Mouse (Mus musculus) CH12.LX (cell line): ENCODE results near the gene Tvp23b. TPM values are rescaled to one million over a fixed set of nuclear protein-coding genes. Genes with fewer than 3 reads are reported as not detected.

Experiments
- DNase-seq: peaks from one replicate; pipeline ENCODE4 v3.0.0-alpha.2; 2013; ENCODE audit errors: extremely low read depth
- H3K27ac ChIP-seq: 2 replicates; pipeline ENCODE4 v1.5.1; 2012; ENCODE audit warnings: low read depth, mild to moderate bottlenecking, control low read depth, moderate library complexity; ENCODE audit not compliant: insufficient read depth
- H3K27me3 ChIP-seq: replicated peaks from 2 replicates; pipeline ENCODE3; 2012; ENCODE audit warnings: inconsistent platforms
- H3K36me3 ChIP-seq, 2 experiments: replicated peaks in 1 of 2; 2 replicates each; pipeline versions ENCODE3 to v1.6.1; 2012; ENCODE audit warnings: inconsistent platforms in 1 of 2, low read length in 1 of 2, mild to moderate bottlenecking in 1 of 2, mixed read lengths in 1 of 2, moderate library complexity in 1 of 2; ENCODE audit not compliant: control insufficient read depth in 1 of 2, insufficient read depth in 1 of 2
- H3K4me1 ChIP-seq, 2 experiments: 2 replicates each; pipeline ENCODE4 v1.6.1; 2012; ENCODE audit warnings: inconsistent platforms in 1 of 2, moderate library complexity in 1 of 2; ENCODE audit not compliant: insufficient read depth in 2 of 2, control insufficient read depth in 1 of 2
- H3K4me2 ChIP-seq: 2 replicates; pipeline ENCODE4 v1.6.1; 2012; ENCODE audit warnings: low read depth, mild to moderate bottlenecking, control low read depth; ENCODE audit not compliant: poor library complexity, insufficient read depth, severe bottlenecking
- H3K4me3 ChIP-seq, 3 experiments: fragments of 150-350 bp in 1 of 3; sonication (generic) in 1 of 3; replicated peaks in 1 of 3; 2 replicates each; pipeline versions ENCODE3 to v1.5.1; 2011 to 2012; ENCODE audit warnings: low read depth in 2 of 3, low read length in 2 of 3, mild to moderate bottlenecking in 2 of 3, moderate library complexity in 2 of 3, control low read depth in 1 of 3, improper control_type of control experiment in 1 of 3, inconsistent platforms in 1 of 3, mixed read lengths in 1 of 3; ENCODE audit not compliant: poor library complexity in 1 of 3
- H3K79me2 ChIP-seq: replicated peaks from 2 replicates; pipeline ENCODE4 v1.6.1; 2012; ENCODE audit warnings: mild to moderate bottlenecking, moderate library complexity; ENCODE audit not compliant: control insufficient read depth, poor library complexity, insufficient read depth, severe bottlenecking; ENCODE audit errors: extremely low read depth
- H3K9ac ChIP-seq: 2 replicates; pipeline ENCODE4 v1.6.1; 2012; ENCODE audit warnings: low read depth, mild to moderate bottlenecking, control low read depth, moderate library complexity; ENCODE audit not compliant: insufficient read depth
- H3K9me3 ChIP-seq: replicated peaks from 2 replicates; pipeline ENCODE3; 2012; ENCODE audit warnings: low read length, inconsistent platforms, mixed read lengths
- BHLHE40 ChIP-seq: IDR thresholded peaks from 2 replicates; pipeline ENCODE4 v1.6.1; 2011; ENCODE audit warnings: mild to moderate bottlenecking, low read depth, low read length, improper control_type of control experiment
- CHD1 ChIP-seq: IDR thresholded peaks from 2 replicates; pipeline ENCODE4 v1.6.1; 2012; ENCODE audit warnings: low read depth, low read length, improper control_type of control experiment, inconsistent platforms
- CHD2 ChIP-seq: IDR thresholded peaks from 2 replicates; pipeline ENCODE4 v1.6.1; 2011; ENCODE audit warnings: low read length, improper control_type of control experiment
- CTCF ChIP-seq, 2 experiments: IDR thresholded peaks in 1 of 2; conservative IDR thresholded peaks in 1 of 2; 2 replicates each; pipeline ENCODE4 v1.5.1; 2011 to 2012; ENCODE audit warnings: low read depth in 2 of 2, low read length in 2 of 2, improper control_type of control experiment in 1 of 2, inconsistent platforms in 1 of 2, mild to moderate bottlenecking in 1 of 2, moderate library complexity in 1 of 2
- E2F4 ChIP-seq: IDR thresholded peaks from 2 replicates; pipeline ENCODE4 v1.6.1; 2011; ENCODE audit warnings: low read depth, low read length, improper control_type of control experiment; ENCODE audit not compliant: insufficient replicate concordance
- ELF1 ChIP-seq: IDR thresholded peaks from 2 replicates; pipeline ENCODE4 v1.6.1; 2014; ENCODE audit warnings: low read depth, mild to moderate bottlenecking, inconsistent platforms, low read length, improper control_type of control experiment
- ETS1 ChIP-seq: conservative IDR thresholded peaks from 2 replicates; pipeline ENCODE4 v1.6.1; 2012; ENCODE audit warnings: low read depth, mild to moderate bottlenecking, inconsistent platforms, low read length, improper control_type of control experiment, moderate library complexity
- GABPA ChIP-seq: IDR thresholded peaks from 2 replicates; pipeline ENCODE4 v1.6.1; 2012; ENCODE audit warnings: low read depth, low read length, improper control_type of control experiment, inconsistent platforms; ENCODE audit not compliant: insufficient replicate concordance
- HCFC1 ChIP-seq: IDR thresholded peaks from 2 replicates; pipeline ENCODE4 v1.6.1; 2012; ENCODE audit warnings: low read depth, mild to moderate bottlenecking, inconsistent platforms, low read length, improper control_type of control experiment
- IRF4 ChIP-seq: IDR thresholded peaks from 2 replicates; pipeline ENCODE4 v1.6.1; 2014; ENCODE audit warnings: low read depth, mild to moderate bottlenecking, inconsistent platforms, low read length, improper control_type of control experiment
- JUN ChIP-seq: IDR thresholded peaks from 2 replicates; pipeline ENCODE4 v1.6.1; 2011; ENCODE audit warnings: low read depth, mild to moderate bottlenecking, low read length, improper control_type of control experiment, moderate library complexity; ENCODE audit not compliant: insufficient read depth
- JUND ChIP-seq: conservative IDR thresholded peaks from 2 replicates; pipeline ENCODE4 v1.6.1; 2011; ENCODE audit warnings: low read depth, low read length, improper control_type of control experiment
- MEF2A ChIP-seq: IDR thresholded peaks from 2 replicates; pipeline ENCODE4 v1.6.1; 2014; ENCODE audit warnings: low read depth, mild to moderate bottlenecking, inconsistent platforms, low read length, improper control_type of control experiment, borderline replicate concordance
- MXI1 ChIP-seq: IDR thresholded peaks from 2 replicates; pipeline ENCODE4 v1.6.1; 2011; ENCODE audit warnings: mild to moderate bottlenecking, low read depth, low read length, improper control_type of control experiment
- MYC ChIP-seq: IDR thresholded peaks from 2 replicates; pipeline ENCODE4 v1.6.1; 2011; ENCODE audit warnings: low read depth, mild to moderate bottlenecking, improper control_type of control experiment, low read length
- NELFE ChIP-seq: IDR thresholded peaks from 2 replicates; pipeline ENCODE4 v1.6.1; 2011; ENCODE audit warnings: low read depth, low read length, improper control_type of control experiment
- NRF1 ChIP-seq: IDR thresholded peaks from 2 replicates; pipeline ENCODE4 v1.6.1; 2014; ENCODE audit warnings: low read depth, mild to moderate bottlenecking, inconsistent platforms, low read length, improper control_type of control experiment, moderate library complexity
- PAX5 ChIP-seq: IDR thresholded peaks from 2 replicates; pipeline ENCODE4 v1.6.1; 2012; ENCODE audit warnings: low read length, inconsistent platforms, mixed read lengths
- POLR2A ChIP-seq: IDR thresholded peaks from 2 replicates; pipeline ENCODE4 v1.6.1; 2011; ENCODE audit warnings: low read depth, mild to moderate bottlenecking, improper control_type of control experiment, low read length
- RAD21 ChIP-seq: IDR thresholded peaks from 2 replicates; pipeline ENCODE4 v1.6.1; 2011; ENCODE audit warnings: low read depth, mild to moderate bottlenecking, low read length, improper control_type of control experiment, moderate library complexity
- RCOR1 ChIP-seq: conservative IDR thresholded peaks from 2 replicates; pipeline ENCODE4 v1.6.1; 2012; ENCODE audit warnings: low read depth, mild to moderate bottlenecking, inconsistent platforms, low read length, improper control_type of control experiment
- SIN3A ChIP-seq: IDR thresholded peaks from 2 replicates; pipeline ENCODE4 v1.6.1; 2012; ENCODE audit warnings: low read length, improper control_type of control experiment, inconsistent platforms
- SMC3 ChIP-seq: IDR thresholded peaks from 2 replicates; pipeline ENCODE4 v1.6.1; 2011; ENCODE audit warnings: low read depth, low read length, improper control_type of control experiment
- TCF12 ChIP-seq: IDR thresholded peaks from 2 replicates; pipeline ENCODE4 v1.6.1; 2014; ENCODE audit warnings: low read depth, mild to moderate bottlenecking, inconsistent platforms, low read length, improper control_type of control experiment
- UBTF ChIP-seq: IDR thresholded peaks from 2 replicates; pipeline ENCODE4 v1.6.1; 2012; ENCODE audit warnings: low read depth, mild to moderate bottlenecking, inconsistent platforms, low read length, improper control_type of control experiment, moderate library complexity
- USF1 ChIP-seq: IDR thresholded peaks from 2 replicates; pipeline ENCODE4 v1.6.1; 2014; ENCODE audit warnings: low read depth, mild to moderate bottlenecking, inconsistent platforms, low read length, improper control_type of control experiment
- ZC3H11A ChIP-seq: IDR thresholded peaks from 2 replicates; pipeline ENCODE4 v1.6.1; 2012; ENCODE audit warnings: low read depth, mild to moderate bottlenecking, inconsistent platforms, low read length, improper control_type of control experiment
- ZKSCAN1 ChIP-seq: IDR thresholded peaks from 2 replicates; pipeline ENCODE4 v1.6.1; 2012; ENCODE audit warnings: low read depth, inconsistent platforms, low read length, improper control_type of control experiment, borderline replicate concordance
- ZMIZ1 ChIP-seq: IDR thresholded peaks from 2 replicates; pipeline ENCODE4 v1.6.1; 2012; ENCODE audit warnings: low read depth, mild to moderate bottlenecking, inconsistent platforms, low read length, improper control_type of control experiment
- ZNF384 ChIP-seq: IDR thresholded peaks from 2 replicates; pipeline ENCODE4 v1.6.1; 2012; ENCODE audit warnings: low read depth, low read length, improper control_type of control experiment, inconsistent platforms
- dilution Hi-C: fragments of 300-500 bp; cut with MboI; formaldehyde crosslinking; loops from 2 replicates; pipeline ENCODE4 v1.14.3; 2020; ENCODE audit warnings: low sequenced_read_pairs; ENCODE audit not compliant: extremely low pct_unique_long_range_greater_than_20kb, extremely low pct_ligation_motif_present
- in situ Hi-C: fragments of 300-500 bp; cut with MboI; formaldehyde crosslinking; loops from 3 replicates; pipeline ENCODE4 v1.14.3; 2019; ENCODE audit warnings: low sequenced_read_pairs, low pct_ligation_motif_present, low pct_unique_long_range_greater_than_20kb, mixed read lengths
- polyA plus RNA-seq: library from polyadenylated mRNA; unstranded; fragments of >175 nt; gene quantifications from 2 replicates; pipeline ENCODE4 v1.2.1, GENCODE M21; 2012; ENCODE audit warnings: low read depth; ENCODE audit not compliant: insufficient read length
- total RNA-seq, 2 experiments: library from RNA; depleted of rRNA; stranded (reverse); fragments of 300-350 nt in 1 of 2; fragments of >200 nt in 1 of 2; gene quantifications; 2 replicates each; pipeline ENCODE4 v1.2.3; 2012 to 2014

Tvp23b gene
- total and polyA plus RNA-seq, 3 experiments, result 40.9 to 68.7 (median 62.2) TPM

GRCm38 (mm10) chr11:62920743-62921050 lies 41.4 kb downstream of the Tvp23b start:
- no peak for TF ChIP-seq ZNF384
- no peak for TF ChIP-seq USF1
- no peak for TF ChIP-seq PAX5
- no peak for TF ChIP-seq RCOR1
- TF ChIP-seq NELFE, result no peak
- no peak for TF ChIP-seq SMC3
- no peak for TF ChIP-seq JUND
- TF ChIP-seq BHLHE40, result no peak
- no peak for TF ChIP-seq POLR2A
- TF ChIP-seq E2F4, result no peak
- TF ChIP-seq ZMIZ1, result no peak
- TF ChIP-seq MYC, result no peak
- TF ChIP-seq IRF4, result no peak
- TF ChIP-seq TCF12, result no peak
- no peak for TF ChIP-seq CHD1
- dilution Hi-C loops, result no loop called here
- Histone ChIP-seq H3K9me3 (peaks cover 3% of the 10 kb centered on the region), H3K27ac (no peak overlapping the region), H3K4me1 (peaks cover 0 to 10% of the 10 kb centered on the region in 2 experiments; a peak in 3 of 4 replicates), H3K79me2 (no peaks in the 10 kb centered on the region), H3K36me3 (no peaks in the 10 kb centered on the region), H3K4me2 (no peak overlapping the region), H3K4me3 (no peak overlapping the region), H3K27me3 (no peaks in the 10 kb centered on the region), H3K9ac (no peak overlapping the region)
- in situ Hi-C loops, result no loop called here
- DNase-seq, result no peak

GRCm38 (mm10) chr11:62921052-62921977 lies 42.1 kb downstream of the Tvp23b start:
- in situ Hi-C loops (no loop called here), dilution Hi-C loops (no loop called here)
- Histone ChIP-seq H3K4me2 (no peak overlapping the region), H3K4me3 (no peak overlapping the region), H3K9ac (no peak overlapping the region), H3K79me2 (no peaks in the 10 kb centered on the region), H3K27ac (no peak overlapping the region), H3K36me3 (no peaks in the 10 kb centered on the region), H3K9me3 (peaks cover 3% of the 10 kb centered on the region), H3K4me1 (peaks cover 0 to 6% of the 10 kb centered on the region in 2 experiments; a peak in 1 of 4 replicates), H3K27me3 (no peaks in the 10 kb centered on the region)
- DNase-seq, result peak; percentile 82
- TF ChIP-seq CTCF (conservative IDR thresholded peaks at IDR 0.05 in 1 of 2, IDR thresholded peaks at IDR 0.05 in 1 of 2; ENCODE audit: low read depth in 2 of 2, low read length in 2 of 2), result peak; percentile 84 to 98
- TF ChIP-seq NRF1, result no peak
- no peak for TF ChIP-seq MEF2A
- peak; percentile 38; the same call in 1 of the 2 replicates for TF ChIP-seq IRF4
- no peak for TF ChIP-seq ZKSCAN1
- peak; percentile 91 for TF ChIP-seq ZC3H11A
- no peak for TF ChIP-seq HCFC1
- TF ChIP-seq PAX5, result no peak
- 0 out of 2 replicates have a peak, but pooled peaks have one; percentile 32 for TF ChIP-seq SIN3A
- no peak for TF ChIP-seq CHD2
- peak; percentile 93 for TF ChIP-seq RAD21
- TF ChIP-seq RCOR1, result no peak
- 0 out of 2 replicates have a peak, but pooled peaks have one; percentile 7 for TF ChIP-seq BHLHE40
- TF ChIP-seq UBTF, result no peak
- no peak for TF ChIP-seq ETS1
- TF ChIP-seq JUN, result no peak
- TF ChIP-seq POLR2A, result no peak
- TF ChIP-seq MYC, result no peak
- no peak for TF ChIP-seq ELF1
- no peak for TF ChIP-seq CHD1
- no peak for TF ChIP-seq GABPA
- 0 out of 2 replicates have a peak, but pooled peaks have one; percentile 26 for TF ChIP-seq MXI1
